Mouse (Mus musculus) MEL (cell line): ENCODE measurements around the gene Acsl4.

Experiments used
- CTCF ChIP-seq, 3 experiments: IDR thresholded peaks in 2 of 3; conservative IDR thresholded peaks in 1 of 3; 2 replicates each; pipeline ENCODE4 v1.5.1; 2011 to 2012; ENCODE audit warnings: low read length in 3 of 3, low read depth in 2 of 3, mild to moderate bottlenecking in 2 of 3, improper control_type of control experiment in 1 of 3, inconsistent platforms in 1 of 3, mixed read lengths in 1 of 3, moderate library complexity in 1 of 3; ENCODE audit not compliant: control insufficient read depth in 1 of 3, insufficient read depth in 1 of 3, poor library complexity in 1 of 3, severe bottlenecking in 1 of 3
- EP300 ChIP-seq, 2 experiments: IDR thresholded peaks; 2 replicates each; pipeline ENCODE4 v1.6.1; 2011; ENCODE audit warnings: improper control_type of control experiment in 2 of 2, low read length in 2 of 2, low read depth in 1 of 2, mild to moderate bottlenecking in 1 of 2
- GATA1 ChIP-seq: IDR thresholded peaks from 2 replicates; pipeline ENCODE4 v1.6.1; 2011; ENCODE audit warnings: low read depth, low read length, improper control_type of control experiment
- MAFK ChIP-seq: IDR thresholded peaks from 2 replicates; pipeline ENCODE4 v1.6.1; 2011; ENCODE audit warnings: low read depth, mild to moderate bottlenecking, low read length, improper control_type of control experiment, borderline replicate concordance
- POLR2A ChIP-seq, 2 experiments: IDR thresholded peaks; 2 replicates each; pipeline ENCODE4 v1.6.1; 2011 to 2012; ENCODE audit warnings: low read length in 2 of 2, mild to moderate bottlenecking in 2 of 2, control low read depth in 1 of 2, improper control_type of control experiment in 1 of 2, low read depth in 1 of 2, moderate library complexity in 1 of 2; ENCODE audit not compliant: control insufficient read depth in 1 of 2, insufficient read depth in 1 of 2, poor library complexity in 1 of 2
- SIN3A ChIP-seq: IDR thresholded peaks from 2 replicates; pipeline ENCODE4 v1.6.1; 2012; ENCODE audit warnings: low read length, improper control_type of control experiment, inconsistent platforms
- ZKSCAN1 ChIP-seq: IDR thresholded peaks from 2 replicates; pipeline ENCODE4 v1.6.1; 2012; ENCODE audit warnings: low read depth, mild to moderate bottlenecking, inconsistent platforms, low read length, improper control_type of control experiment, moderate library complexity
- ZNF384 ChIP-seq: IDR thresholded peaks from 2 replicates; pipeline ENCODE4 v1.6.1; 2012; ENCODE audit warnings: low read depth, mild to moderate bottlenecking, inconsistent platforms, low read length, improper control_type of control experiment

DNA sequence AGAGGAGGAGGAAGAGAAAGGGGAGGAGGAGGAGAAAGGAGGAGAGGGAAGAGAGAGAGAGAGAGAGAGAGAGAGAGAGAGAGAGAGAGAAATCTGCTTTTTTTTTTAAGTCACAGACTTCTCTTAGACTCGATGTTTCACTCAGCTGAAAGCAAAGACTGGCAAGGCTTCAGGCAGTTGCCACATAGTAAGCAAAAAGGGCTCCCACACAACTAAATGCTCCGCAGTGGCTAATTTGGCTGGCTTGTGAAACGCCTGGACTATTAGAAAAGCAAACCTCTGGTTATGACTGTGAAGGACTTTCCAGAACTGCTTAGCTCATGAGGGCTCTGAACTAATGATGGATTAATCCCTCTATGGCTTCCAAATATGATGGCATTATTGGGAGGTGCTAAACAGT is 42.5 kb upstream of the Acsl4 start:
- no peak for TF ChIP-seq EP300 (IDR thresholded peaks at IDR 0.05; ENCODE audit: low read depth in 1 of 2, low read length in 2 of 2)
- TF ChIP-seq POLR2A (IDR thresholded peaks at IDR 0.05; ENCODE audit: control insufficient read depth in 1 of 2, insufficient read depth in 1 of 2, low read depth in 1 of 2, low read length in 2 of 2, poor library complexity in 1 of 2): no peak
- TF ChIP-seq ZKSCAN1: no peak
- no peak for TF ChIP-seq GATA1
- TF ChIP-seq CTCF (IDR thresholded peaks at IDR 0.05 in 2 of 3, conservative IDR thresholded peaks at IDR 0.05 in 1 of 3; ENCODE audit: control insufficient read depth in 1 of 3, insufficient read depth in 1 of 3, low read depth in 2 of 3, low read length in 3 of 3, poor library complexity in 1 of 3, severe bottlenecking in 1 of 3): no peak
- TF ChIP-seq MAFK: no peak
- no peak for TF ChIP-seq ZNF384
- no peak for TF ChIP-seq SIN3A
